In genomic region chr17:31011551-31012394, GRCm38 (mm10) we compare ENCODE assay signal across 8 mouse cellular contexts. TPM values are rescaled to one million over a fixed set of nuclear protein-coding genes. Genes with fewer than 3 reads are reported as not detected.
A peak's percentile ranks its signal among the peaks of the same experiment; 100 is the strongest.
DNase-seq lines count a peak whose midpoint lies in the region; ATAC-seq and TF ChIP-seq lines count a peak whose summit lies in the region.

No protein-coding gene starts in this region.

- no peak overlapping the region for H3K9ac ChIP-seq in forebrain, embryonic 11.5 days (ENCODE audit: low read length)
- H3K9ac ChIP-seq in intestine, postnatal 0 days (ENCODE audit: low read depth, low read length) = no peak overlapping the region

- no peak for ATAC-seq in forebrain, embryonic 11.5 days (replicated peaks; ENCODE audit: low FRiP score)
- ATAC-seq in intestine, postnatal 0 days = no peak
- ATAC-seq in megakaryocyte progenitor cell, adult 5-6 weeks (replicated peaks; ENCODE audit: poor library complexity) = peak; percentile 92

- WGBS in forebrain, embryonic 11.5 days = 34% methylated on average over 9 of the region's 9 CpGs
- 33% methylated on average over 9 of the region's 9 CpGs for WGBS in intestine, postnatal 0 days

- intact Hi-C loops in heart, postnatal 25 days (cut with DNase I) = loop anchor here (1.0 to 5.0 kb wide), 3 partner anchors 107 to 231 kb away; no protein-coding TSS in a partner anchor

- H3K4me1 ChIP-seq in forebrain, embryonic 11.5 days (replicated peaks; ENCODE audit: control insufficient read depth, insufficient read depth, low read length) = no peaks in the 10 kb centered on the region
- H3K4me1 ChIP-seq in intestine, postnatal 0 days (replicated peaks; ENCODE audit: control insufficient read depth, insufficient read depth, low read length) = no peaks in the 10 kb centered on the region

- H3K9me3 ChIP-seq in forebrain, embryonic 11.5 days (ENCODE audit: control insufficient read depth, low read length) = no peaks in the 10 kb centered on the region; the same call in 1 of the 2 replicates
- H3K9me3 ChIP-seq in intestine, postnatal 0 days (ENCODE audit: control insufficient read depth) = no peaks in the 10 kb centered on the region

- H3K4me3 ChIP-seq in forebrain, embryonic 11.5 days (ENCODE audit: low read depth, low read length) = no peak overlapping the region
- H3K4me3 ChIP-seq in intestine, postnatal 0 days (ENCODE audit: low read depth, low read length) = no peak overlapping the region

- TF ChIP-seq CTCF in intestine, postnatal 0 days (IDR thresholded peaks at IDR 0.05; ENCODE audit: low read depth) = peak; percentile 96

- H3K27me3 ChIP-seq in forebrain, embryonic 11.5 days (ENCODE audit: control insufficient read depth, insufficient read depth, low read length) = no peaks in the 10 kb centered on the region
- no peaks in the 10 kb centered on the region for H3K27me3 ChIP-seq in intestine, postnatal 0 days (replicated peaks; ENCODE audit: control insufficient read depth, insufficient read depth, low read length)

- H3K36me3 ChIP-seq in forebrain, embryonic 11.5 days (ENCODE audit: control insufficient read depth, insufficient read depth, low read length) = no peaks in the 10 kb centered on the region
- no peaks in the 10 kb centered on the region for H3K36me3 ChIP-seq in intestine, postnatal 0 days (ENCODE audit: control insufficient read depth, insufficient read depth)

- no peak overlapping the region for H3K27ac ChIP-seq in forebrain, embryonic 11.5 days (ENCODE audit: low read depth, low read length)
- H3K27ac ChIP-seq in intestine, postnatal 0 days (ENCODE audit: low read depth, low read length) = no peak overlapping the region

- H3K4me2 ChIP-seq in forebrain, embryonic 11.5 days (ENCODE audit: low read depth, low read length, severe bottlenecking) = no peak overlapping the region
- H3K4me2 ChIP-seq in intestine, postnatal 0 days (replicated peaks; ENCODE audit: low read depth) = no peak overlapping the region

- DNase-seq in heart, adult 8-10 months (ENCODE audit: low spot score) = peak; percentile 36
- DNase-seq in heart, postnatal 25 days (ENCODE audit: low spot score) = no peak
- DNase-seq in CD4-positive, CD25-positive, alpha-beta regulatory T cell, adult 2 months (ENCODE audit: low read depth, low spot score) = peak; percentile 87
- peak; percentile 64 for DNase-seq in brain, adult 2 months (ENCODE audit: low read depth, low spot score)
- DNase-seq in forebrain, embryonic 11.5 days (ENCODE audit: low spot score) = peak; percentile 77
- DNase-seq in spleen, postnatal 10 days (ENCODE audit: low spot score in 2 of 2) = peak; percentile 33 to 72

RNA-seq across cellular contexts. Expression of gene Abcg1, which starts 45.7 kb away (rescaled TPM):
- total RNA-seq in heart, adult 8-10 months (2022) = 1 to 10 TPM; 3.7 to 6.9 (median 6.5) TPM
- total RNA-seq in heart, postnatal 25 days (2021) = 1 to 10 TPM; 3.8 to 6.0 TPM
- polyA plus RNA-seq in forebrain, embryonic 11.5 days (2014; fragmentation: Nextera tagmentation; extraction: Ambion mirVana) = 10.1 and 11.8 TPM in 2 replicates
- 3.3 and 3.4 TPM in 2 replicates for polyA plus RNA-seq in intestine, postnatal 0 days (2015; fragmentation: Nextera tagmentation; extraction: Ambion mirVana)
- 6.2 and 8.3 TPM in 2 replicates for total RNA-seq in megakaryocyte progenitor cell, adult 5-6 weeks (2015)
- 10.6 and 11.3 TPM in 2 replicates for total RNA-seq in megakaryocyte progenitor cell, adult 5-6 weeks (2017)

RNA-seq across cellular contexts. Expression of gene Umodl1, which starts 57.3 kb away (rescaled TPM):
- not detected for total RNA-seq in heart, adult 8-10 months (2022)
- not detected for total RNA-seq in heart, postnatal 25 days (2021)
- polyA plus RNA-seq in forebrain, embryonic 11.5 days (2014; fragmentation: Nextera tagmentation; extraction: Ambion mirVana) = 0.24 TPM in 1 of 2 replicates, not detected in the other
- 0.04 TPM in 1 of 2 replicates, not detected in the other for polyA plus RNA-seq in intestine, postnatal 0 days (2015; fragmentation: Nextera tagmentation; extraction: Ambion mirVana)
- not detected in 2 replicates for total RNA-seq in megakaryocyte progenitor cell, adult 5-6 weeks (2015)
- total RNA-seq in megakaryocyte progenitor cell, adult 5-6 weeks (2017) = not detected in 2 replicates
